Mouse (Mus musculus): ENCODE measurements around the gene Cd59b. TPM values are rescaled to one million over a fixed set of nuclear protein-coding genes. Genes with fewer than 3 reads are reported as not detected.
"Not testable (repeated sequence)": the region's sequence is repeated elsewhere in the genome, so short reads cannot be mapped to it uniquely, and the experiment has no call there.

Cd59b gene
- total RNA-seq, 2 experiments from 2014 or later = 1.7 to 2.7 TPM

GRCm38 (mm10) chr2:104110031-104110430 lies 40.4 kb downstream of the Cd59b start:
- intact Hi-C loops (cut with DNase I) = no loop called here
- DNase-seq = no peak

GRCm38 (mm10) chr2:104111170-104111797 lies 41.6 kb downstream of the Cd59b start:
- intact Hi-C loops (cut with DNase I); DNase-seq: not testable (repeated sequence)

- DNase-seq; intact Hi-C loops (cut with DNase I): not testable (repeated sequence)
Measured at GRCm38 (mm10) chr2:104113563-104113962, 43.9 kb downstream of the Cd59b start.

- intact Hi-C loops (cut with DNase I) = no loop called here
- no peak for DNase-seq
Measured at GRCm38 (mm10) chr2:104114898-104115297, 45.2 kb downstream of the Cd59b start.

GRCm38 (mm10) chr2:104117173-104117572 lies 47.5 kb downstream of the Cd59b start:
- intact Hi-C loops (cut with DNase I); DNase-seq: not testable (repeated sequence)

- intact Hi-C loops (cut with DNase I) = no loop called here
- DNase-seq = no peak
Measured at GRCm38 (mm10) chr2:104119097-104119496, 49.4 kb downstream of the Cd59b start.

GRCm38 (mm10) chr2:104120312-104120711 lies 50.7 kb downstream of the Cd59b start:
- peak in 1 of 2 experiments; percentile 14 for DNase-seq
- intact Hi-C loops (cut with DNase I) = no loop called here

GRCm38 (mm10) chr2:104121681-104122504 lies 52.2 kb downstream of the Cd59b start:
- intact Hi-C loops (cut with DNase I) = no loop called here
- peak in 1 of 2 experiments; percentile 13 for DNase-seq

GRCm38 (mm10) chr2:104122505-104123378 lies 53.1 kb downstream of the Cd59b start, which contains the start of gene A930018P22Rik:
Gene A930018P22Rik (plus strand): TSS chr2:104122769.
- intact Hi-C loops (cut with DNase I) = no loop called here

GRCm38 (mm10) chr2:104123540-104123939 lies 53.9 kb downstream of the Cd59b start:
- no peak for DNase-seq
- intact Hi-C loops (cut with DNase I) = no loop called here

More at GRCm38 (mm10) chr2:104122505-104123378, 53.1 kb downstream of the Cd59b start, which contains the start of gene A930018P22Rik:
- peak; percentile 92 to 96 for DNase-seq

- intact Hi-C loops (cut with DNase I) = loop anchor here (2.0 kb wide), 1 partner anchor 87 kb away; no protein-coding TSS in a partner anchor
- DNase-seq = no peak
Measured at GRCm38 (mm10) chr2:104124071-104124470, 54.4 kb downstream of the Cd59b start.

GRCm38 (mm10) chr2:104128803-104129531 lies 59.3 kb downstream of the Cd59b start:
- intact Hi-C loops (cut with DNase I) = no loop called here

GRCm38 (mm10) chr2:104130165-104130564 lies 60.5 kb downstream of the Cd59b start:
- intact Hi-C loops (cut with DNase I) = loop anchor here (10.0 kb wide), 1 partner anchor 395 kb away; no protein-coding TSS in a partner anchor
- no peak for DNase-seq

More at GRCm38 (mm10) chr2:104128803-104129531, 59.3 kb downstream of the Cd59b start:
- DNase-seq = no peak

- intact Hi-C loops (cut with DNase I) = loop anchor here (1.0 to 10.0 kb wide), 2 partner anchors 394 to 455 kb away; no protein-coding TSS in a partner anchor
- DNase-seq = peak; percentile 30 to 66
Measured at GRCm38 (mm10) chr2:104130969-104131368, 61.3 kb downstream of the Cd59b start.

GRCm38 (mm10) chr2:104132266-104132859 lies 62.7 kb downstream of the Cd59b start:
- DNase-seq = no peak
- intact Hi-C loops (cut with DNase I) = loop anchor here (10.0 kb wide), 1 partner anchor 392 kb away; no protein-coding TSS in a partner anchor

- intact Hi-C loops (cut with DNase I) = loop anchor here (10.0 kb wide), 1 partner anchor 392 kb away; no protein-coding TSS in a partner anchor
- DNase-seq = no peak
Measured at GRCm38 (mm10) chr2:104133042-104133810, 63.6 kb downstream of the Cd59b start.

- DNase-seq = peak; percentile 55 to 74
- intact Hi-C loops (cut with DNase I) = loop anchor here (1.0 to 10.0 kb wide), 2 partner anchors 288 to 390 kb away; no protein-coding TSS in a partner anchor
Measured at GRCm38 (mm10) chr2:104134150-104135056, 64.8 kb downstream of the Cd59b start.

All from heart, postnatal 14 days (tissue).